Mouse (Mus musculus) ES-E14 (cell line): Measurements from ENCODE around the gene Togaram1. TPM values are rescaled to one million over a fixed set of nuclear protein-coding genes. Genes with fewer than 3 reads are reported as not detected.

Source experiments
- DNase-seq: peaks from one replicate; pipeline ENCODE4 v3.0.0-alpha.2; 2013; ENCODE audit warnings: low read depth, low spot score
- H3K27ac ChIP-seq: 2 replicates; pipeline ENCODE4 v1.5.1; 2012; ENCODE audit warnings: low read depth, mild to moderate bottlenecking, low read length, moderate library complexity, mixed read lengths; ENCODE audit not compliant: poor library complexity, insufficient read depth, severe bottlenecking
- H3K36me3 ChIP-seq: 2 replicates; pipeline ENCODE4 v1.6.1; 2012; ENCODE audit warnings: mild to moderate bottlenecking, low read length, moderate library complexity, mixed read lengths; ENCODE audit not compliant: control insufficient read depth, poor library complexity, insufficient read depth, severe bottlenecking
- H3K4me1 ChIP-seq, 2 experiments: fragments of 150-350 bp in 1 of 2; sonication (generic) in 1 of 2; 2 replicates each; pipeline ENCODE4 v1.6.1; 2012; ENCODE audit warnings: low read length in 2 of 2, mild to moderate bottlenecking in 1 of 2, mixed read lengths in 1 of 2; ENCODE audit not compliant: control insufficient read depth in 2 of 2, insufficient read depth in 2 of 2, poor library complexity in 1 of 2
- H3K4me3 ChIP-seq, 2 experiments: fragments of 150-350 bp in 1 of 2; sonication (generic) in 1 of 2; 2 replicates each; pipeline ENCODE4 v1.5.1; 2012; ENCODE audit warnings: low read length in 2 of 2, low read depth in 1 of 2, mild to moderate bottlenecking in 1 of 2, mixed read lengths in 1 of 2; ENCODE audit not compliant: insufficient read depth in 1 of 2, poor library complexity in 1 of 2, severe bottlenecking in 1 of 2
- H3K9ac ChIP-seq: 2 replicates; pipeline ENCODE4 v1.6.1; 2012; ENCODE audit warnings: low read depth, mild to moderate bottlenecking, low read length, mixed read lengths; ENCODE audit not compliant: poor library complexity, insufficient read depth, severe bottlenecking
- H3K9me3 ChIP-seq: fragments of 150-350 bp; sonication (generic); 2 replicates; pipeline ENCODE4 v1.6.1; 2012; ENCODE audit warnings: low read depth, mild to moderate bottlenecking, low read length; ENCODE audit not compliant: control insufficient read depth, insufficient read depth
- CHD2 ChIP-seq: IDR thresholded peaks from 2 replicates; pipeline ENCODE4 v1.6.1; 2014; ENCODE audit warnings: mild to moderate bottlenecking, low read depth, low read length, inconsistent platforms
- HCFC1 ChIP-seq: IDR thresholded peaks from 2 replicates; pipeline ENCODE4 v1.6.1; 2012; ENCODE audit warnings: low read length, inconsistent platforms, borderline replicate concordance; ENCODE audit not compliant: insufficient read depth
- MAFK ChIP-seq: IDR thresholded peaks from 2 replicates; pipeline ENCODE4 v1.6.1; 2014; ENCODE audit warnings: mild to moderate bottlenecking, low read depth, low read length, inconsistent platforms; ENCODE audit not compliant: insufficient read depth
- ZC3H11A ChIP-seq: IDR thresholded peaks from 2 replicates; pipeline ENCODE4 v1.6.1; 2012; ENCODE audit warnings: low read depth, mild to moderate bottlenecking, inconsistent platforms, low read length, borderline replicate concordance
- ZNF384 ChIP-seq: IDR thresholded peaks from 2 replicates; pipeline ENCODE4 v1.6.1; 2012; ENCODE audit warnings: low read depth, low read length, inconsistent platforms
- in situ Hi-C, 2 experiments: fragments of 600-800 bp; cut with MboI; formaldehyde crosslinking; loops; one replicate each; pipeline ENCODE4 v1.15.1; 2025; ENCODE audit warnings: low sequenced_read_pairs in 2 of 2, inconsistent platforms in 1 of 2; ENCODE audit not compliant: unreplicated experiment in 2 of 2
- total RNA-seq: library from RNA; depleted of rRNA; stranded (reverse); fragments of 300-350 nt; gene quantifications from 2 replicates; pipeline ENCODE4 v1.2.3, GENCODE M21; 2012

The Togaram1 gene
- total RNA-seq, 1 experiment, result 28.7 TPM

GRCm38 (mm10) chr12:65036190-65036870, 70.7 kb downstream of the Togaram1 start, which contains the start of gene Prpf39:
Gene Prpf39 (plus strand): TSS chr12:65036333.
- Histone ChIP-seq H3K9ac (peak within 1 kb of the TSS; percentile 97), H3K36me3 (no peaks in the 10 kb centered on the region; the same call in 1 of the 2 replicates), H3K27ac (peak within 1 kb of the TSS; percentile 66), H3K4me1 (0 out of 4 replicates have a peak, but pooled peaks cover 0 to 2% of the 10 kb centered on the region in 2 experiments), H3K4me3 (peak within 1 kb of the TSS; percentile 75 to 87), H3K9me3 (peaks cover 10% of the 10 kb centered on the region)
- 0 out of 2 replicates have a peak, but pooled peaks have one; percentile 58 for TF ChIP-seq HCFC1
- no peak for TF ChIP-seq MAFK
- no peak for TF ChIP-seq CHD2
- TF ChIP-seq ZNF384, result peak; percentile 85
- no peak for TF ChIP-seq ZC3H11A
- peak; percentile 61 for DNase-seq
- in situ Hi-C loops, result no loop called here

- no peak for TF ChIP-seq MAFK
- no peak for TF ChIP-seq ZNF384
- no peak for TF ChIP-seq HCFC1
- TF ChIP-seq CHD2, result no peak
- TF ChIP-seq ZC3H11A, result no peak
- Histone ChIP-seq H3K4me3 (peak overlapping the region; percentile 75 to 87; a peak in 3 of 4 replicates), H3K9ac (no peak overlapping the region; the same call in 1 of the 2 replicates), H3K27ac (no peak overlapping the region), H3K4me1 (0 out of 4 replicates have a peak, but pooled peaks cover 0 to 2% of the 10 kb centered on the region in 2 experiments), H3K9me3 (peaks cover 10% of the 10 kb centered on the region), H3K36me3 (no peaks in the 10 kb centered on the region; the same call in 1 of the 2 replicates)
- in situ Hi-C loops, result no loop called here
- no peak for DNase-seq
Measured at GRCm38 (mm10) chr12:65036892-65037545, 71.4 kb downstream of the Togaram1 start.

DNA sequence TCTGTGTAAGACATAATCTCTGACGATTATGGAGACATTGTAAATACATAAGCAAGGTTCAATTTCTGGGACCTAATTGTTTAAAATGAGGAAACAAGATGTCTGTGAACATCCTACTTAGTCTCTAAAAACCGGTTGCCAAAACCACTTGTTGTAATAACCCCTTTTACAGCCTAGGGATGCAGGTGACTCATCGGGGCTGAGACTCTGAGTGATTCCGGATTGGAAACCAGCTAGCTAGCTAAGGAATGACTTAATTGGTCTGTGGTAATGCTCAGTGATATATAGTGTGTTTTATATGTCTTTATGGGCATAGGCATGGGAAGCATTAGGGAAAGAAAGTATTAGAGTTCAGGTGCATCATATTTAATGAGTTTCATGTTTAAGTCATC, 71.9 kb downstream of the Togaram1 start:
- peaks cover 10% of the 10 kb centered on the region for H3K9me3 ChIP-seq
- H3K27ac ChIP-seq, result no peak overlapping the region
- no peak overlapping the region; a peak in 1 of 4 replicates for H3K4me3 ChIP-seq
- no peak for DNase-seq
- TF ChIP-seq HCFC1 (no peak), ZNF384 (no peak), ZC3H11A (no peak), MAFK (no peak), CHD2 (no peak)
- H3K9ac ChIP-seq, result no peak overlapping the region
- no peaks in the 10 kb centered on the region; the same call in 1 of the 2 replicates for H3K36me3 ChIP-seq
- 0 out of 4 replicates have a peak, but pooled peaks cover 0 to 2% of the 10 kb centered on the region in 2 experiments for H3K4me1 ChIP-seq
- in situ Hi-C loops, result no loop called here

DNA sequence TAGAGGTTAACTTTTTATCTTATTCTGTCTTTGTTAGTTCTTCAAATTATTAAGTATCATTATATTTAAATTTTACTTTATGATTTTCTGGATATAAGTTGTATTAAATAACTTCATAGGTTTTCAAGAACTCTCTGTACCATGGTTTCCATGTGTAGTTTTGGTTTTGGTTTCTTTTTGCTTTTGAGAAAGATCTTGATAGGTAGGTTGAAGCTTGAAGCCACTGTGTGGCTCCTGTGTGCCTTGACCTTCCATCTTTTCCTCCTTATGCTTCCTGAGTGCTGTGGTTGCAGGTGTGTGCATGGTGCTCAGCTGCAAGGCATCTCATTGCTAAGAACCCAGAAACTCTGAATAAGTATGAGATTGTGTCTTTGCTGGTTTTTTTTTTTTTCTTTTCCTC, 83.2 kb downstream of the Togaram1 start:
- no peaks in the 10 kb centered on the region for H3K4me1 ChIP-seq
- H3K4me3 ChIP-seq, result no peak overlapping the region
- DNase-seq, result no peak
- H3K27ac ChIP-seq, result no peak overlapping the region
- TF ChIP-seq ZNF384 (no peak), MAFK (no peak), ZC3H11A (no peak), CHD2 (no peak), HCFC1 (no peak)
- no peaks in the 10 kb centered on the region for H3K9me3 ChIP-seq
- H3K36me3 ChIP-seq, result peaks cover 2% of the 10 kb centered on the region; the same call in 1 of the 2 replicates
- no peak overlapping the region for H3K9ac ChIP-seq
- in situ Hi-C loops, result no loop called here
